Mouse (Mus musculus) macrophage (primary cell): ENCODE data around the gene Myo1e. TPM values are rescaled to one million over a fixed set of nuclear protein-coding genes. Genes with fewer than 3 reads are reported as not detected.

Source experiments
- polyA plus RNA-seq: library from polyadenylated mRNA; stranded (reverse); fragments of 250-400 nt; gene quantifications from 3 replicates; pipeline ENCODE4 v1.2.4, GENCODE M21; 2018; ENCODE audit warnings: inconsistent platforms

The Myo1e gene
- polyA plus RNA-seq, 1 experiment from 2014 or later = 98.2 TPM

Other genes starting within 250 kb of the Myo1e start
- 124 to 188 TPM (median 130 TPM) in 3 replicates for gene Bnip2, start 217.9 kb upstream of the Myo1e start, polyA plus RNA-seq
- 35.0 to 52.9 TPM (median 40.1 TPM) in 3 replicates for gene Gtf2a2, start 194.8 kb upstream of the Myo1e start, polyA plus RNA-seq
- not detected in 3 replicates for gene Gcnt3, start 169.3 kb upstream of the Myo1e start, polyA plus RNA-seq
- not detected in 3 replicates for gene Fam81a, start 64.8 kb upstream of the Myo1e start, polyA plus RNA-seq
- gene Ccnb2, start 214.2 kb downstream of the Myo1e start, polyA plus RNA-seq = 0.67 to 9.2 TPM (median 4.5 TPM) in 3 replicates